Mouse (Mus musculus): Measurements from ENCODE around the gene 6430548M08Rik.

6430548M08Rik gene

DNA sequence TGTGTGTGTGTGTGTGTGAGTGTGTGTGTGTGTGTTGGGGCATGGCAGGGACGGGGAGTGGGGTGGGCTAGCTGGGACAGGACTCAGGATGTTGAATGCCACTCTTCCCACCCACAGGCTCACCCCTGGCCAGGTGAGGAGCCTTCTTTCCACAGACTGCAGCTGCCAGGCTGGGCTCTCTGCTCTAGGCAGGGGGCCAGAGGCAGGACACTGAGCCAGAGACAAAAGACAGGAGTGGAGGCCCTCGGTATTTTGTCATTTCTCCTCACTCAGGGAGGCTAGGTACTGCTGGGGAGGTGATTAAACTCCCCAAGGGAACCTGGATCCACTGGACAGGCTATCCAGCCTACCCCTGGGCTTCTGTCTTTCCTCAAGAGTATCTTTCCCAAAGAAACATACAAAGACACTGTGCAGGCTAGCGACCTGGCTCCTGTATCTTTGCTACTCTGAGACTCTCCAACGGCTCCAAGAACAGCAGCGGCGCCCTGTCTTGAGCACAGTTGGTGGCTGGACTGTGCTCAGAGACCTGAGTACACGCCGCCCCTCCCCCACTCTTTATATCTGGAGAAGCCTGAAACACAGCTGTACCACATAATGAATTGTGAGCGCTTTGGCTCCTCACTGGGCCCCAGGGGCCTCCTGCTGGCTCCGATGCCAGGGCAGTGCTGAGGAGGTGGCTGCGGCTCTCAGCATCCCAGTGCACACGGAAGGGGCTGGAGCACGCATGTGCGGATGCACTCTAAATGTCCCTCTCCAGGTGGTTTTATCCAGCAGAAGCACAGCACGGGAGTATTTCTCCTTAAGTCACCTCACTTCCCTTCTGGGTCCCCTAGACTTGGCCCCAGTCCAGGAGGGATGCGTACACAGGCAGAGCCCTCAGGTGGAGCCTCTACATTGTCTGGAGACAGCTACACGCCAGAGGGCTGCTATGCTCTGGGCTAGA lies 71.2 kb downstream of the 6430548M08Rik start:
- DNase-seq = no peak

DNA sequence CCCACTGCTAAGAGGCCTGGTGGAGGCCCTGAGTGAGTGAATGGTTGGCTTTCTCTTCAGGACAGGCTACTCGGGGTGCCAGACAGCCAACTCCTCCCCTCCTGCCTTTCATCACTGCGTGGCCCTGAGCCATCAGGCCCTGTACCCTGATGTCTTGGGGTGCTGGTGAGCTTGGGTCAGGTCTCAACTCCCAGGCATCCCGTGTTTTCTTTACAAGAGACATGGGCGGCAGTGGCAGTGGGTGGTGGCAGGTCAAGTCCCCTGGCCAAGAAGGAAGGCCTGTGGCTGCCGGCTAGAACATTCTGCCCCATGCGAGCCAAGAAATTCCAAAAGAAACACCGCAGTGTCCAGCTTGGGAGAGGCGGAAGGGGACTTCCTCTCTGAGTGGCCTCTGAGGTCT lies 72.5 kb downstream of the 6430548M08Rik start:
- no peak for DNase-seq

DNA sequence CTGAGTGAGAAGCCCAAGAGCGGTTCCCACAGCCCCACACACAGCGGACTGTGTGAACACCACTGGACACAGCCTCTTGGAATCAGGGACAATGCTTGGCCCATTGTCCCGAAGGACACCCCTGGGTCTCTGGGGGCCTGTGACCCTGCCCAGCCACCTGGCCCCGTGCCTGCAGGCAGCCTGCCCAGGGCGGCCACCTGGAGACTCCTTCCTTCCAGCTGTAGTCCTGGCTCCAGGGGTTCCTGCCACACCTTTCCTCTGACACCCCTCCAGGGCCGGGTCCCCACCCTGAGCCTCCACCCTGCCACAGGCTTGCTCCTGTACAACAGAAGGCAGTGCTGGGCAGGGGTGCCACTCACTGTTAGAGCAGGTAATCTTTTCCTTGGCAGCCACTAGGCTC lies 74.6 kb downstream of the 6430548M08Rik start:
- DNase-seq = no peak

DNA sequence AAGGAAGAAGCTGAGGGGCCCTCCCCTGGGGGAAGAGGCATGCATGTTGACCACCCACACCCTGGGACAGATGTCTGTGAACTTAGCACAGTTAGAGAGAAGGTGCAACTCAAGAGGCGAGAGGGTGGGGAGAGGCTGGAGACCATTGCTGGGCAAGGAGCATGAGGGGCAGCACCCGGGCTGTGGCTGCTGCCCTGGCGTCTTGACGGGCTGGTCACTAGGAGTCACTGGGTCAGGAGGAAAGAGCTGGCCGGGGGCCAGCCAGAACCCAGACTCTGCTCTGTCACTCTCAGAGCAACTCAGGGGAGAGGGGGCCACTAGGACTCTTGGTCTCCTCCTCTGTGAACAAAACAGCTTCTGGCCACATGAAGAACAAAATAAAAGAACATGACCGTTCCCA lies 75.5 kb downstream of the 6430548M08Rik start:
- no peak for DNase-seq

DNA sequence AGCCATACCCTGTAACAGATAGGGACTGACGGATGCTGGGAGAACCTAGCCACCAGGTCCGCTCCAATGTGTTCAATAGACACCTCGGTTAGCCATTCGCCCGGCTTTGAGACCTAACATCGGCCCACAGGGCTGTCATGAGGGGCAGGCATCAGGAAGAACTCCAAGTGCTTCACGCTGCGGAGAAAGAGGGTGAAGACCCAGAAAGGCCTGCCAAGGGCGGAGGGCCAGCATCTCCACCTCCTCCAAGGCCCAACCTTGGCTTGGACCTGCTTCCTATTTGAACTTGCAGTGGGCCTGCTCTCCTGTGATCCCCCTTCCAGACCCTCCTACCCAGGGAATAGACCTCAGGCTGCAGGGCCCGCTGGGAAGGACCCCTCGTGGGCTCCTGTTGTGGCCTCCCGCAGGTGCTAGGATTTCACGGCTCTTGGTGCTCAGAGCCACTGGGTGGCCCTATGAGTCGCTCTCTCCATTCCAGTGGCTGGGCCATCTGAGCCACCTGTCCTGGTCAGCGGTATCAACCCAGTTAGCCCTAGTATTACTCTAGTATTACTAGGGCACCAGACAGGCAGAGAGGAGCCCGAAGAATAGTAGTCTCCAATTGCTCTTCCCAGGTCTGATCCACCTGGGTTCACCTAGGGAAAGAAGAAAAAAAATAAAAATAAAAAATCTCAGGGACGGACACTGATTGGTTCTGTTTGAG lies 76.3 kb downstream of the 6430548M08Rik start:
- peak in 1 of 2 experiments; percentile 44 for DNase-seq

DNA sequence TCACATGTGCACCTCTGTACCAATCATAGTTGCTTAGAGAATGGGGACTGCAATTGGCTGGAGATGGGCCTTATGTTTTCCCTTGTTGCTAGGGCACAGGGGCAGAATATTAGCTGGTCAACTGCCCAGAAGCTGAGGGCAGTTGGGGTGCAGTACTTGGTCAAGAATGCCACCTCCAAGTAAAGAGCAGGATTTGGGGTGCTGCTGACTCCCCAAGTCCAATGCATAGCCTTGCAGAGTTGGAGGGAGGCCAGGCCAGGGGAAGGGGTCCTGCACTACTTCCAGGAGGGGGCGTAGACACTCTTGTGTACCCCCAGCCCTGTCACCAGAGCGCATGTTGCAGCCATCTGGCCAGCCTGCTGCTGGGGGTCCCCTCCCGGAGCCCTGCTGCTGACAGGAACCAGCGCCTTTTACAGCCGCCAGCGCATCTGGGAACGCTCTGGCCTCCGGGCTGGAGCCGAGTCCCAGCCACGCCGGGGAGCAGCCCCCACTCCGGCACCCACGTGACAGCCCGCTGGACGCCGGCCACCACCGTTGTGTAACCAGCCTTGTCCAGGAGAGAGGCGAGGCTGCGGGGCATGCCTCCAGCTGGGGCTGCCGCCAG lies 77.0 kb downstream of the 6430548M08Rik start:
- peak; percentile 88 to 89 for DNase-seq

DNA sequence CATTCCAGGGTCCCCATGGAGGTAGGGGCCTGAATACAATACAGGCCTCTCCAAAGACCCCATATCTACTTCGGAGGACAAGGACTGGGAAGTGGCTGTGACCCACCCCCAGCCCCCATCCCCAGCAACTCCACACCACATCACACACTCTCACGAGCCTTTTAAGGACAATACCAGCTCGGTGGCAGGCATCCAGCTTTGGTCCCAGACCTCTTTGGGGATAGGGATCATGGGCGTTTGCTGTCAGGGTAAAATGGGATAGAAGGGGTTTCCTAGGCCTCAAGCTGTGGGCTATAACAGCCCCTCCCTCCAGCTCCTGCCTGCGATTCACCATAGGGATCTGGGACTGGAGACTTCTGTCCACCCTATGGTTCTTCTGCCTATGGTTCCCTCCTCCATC lies 77.7 kb downstream of the 6430548M08Rik start:
- DNase-seq = no peak

DNA sequence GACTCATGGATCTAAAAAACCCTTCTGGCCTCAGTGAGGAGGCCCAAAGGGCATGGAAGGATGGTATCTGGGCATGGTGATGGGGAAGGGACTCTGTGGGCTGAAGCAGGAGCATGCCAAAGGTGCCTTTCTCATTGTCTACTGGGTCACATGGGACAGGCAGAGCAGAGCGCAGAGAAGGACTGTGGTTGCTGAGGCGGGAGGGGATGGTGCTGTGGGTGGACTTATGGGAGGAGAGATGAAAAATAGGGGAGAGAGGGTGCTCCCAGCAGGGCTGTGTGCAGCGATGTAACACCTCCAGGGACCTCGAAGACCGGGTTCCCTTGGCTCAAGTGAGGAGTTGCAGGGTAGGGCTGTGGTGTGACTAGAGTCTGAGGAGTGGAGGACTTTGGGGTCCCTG lies 78.2 kb downstream of the 6430548M08Rik start:
- DNase-seq = no peak

DNA sequence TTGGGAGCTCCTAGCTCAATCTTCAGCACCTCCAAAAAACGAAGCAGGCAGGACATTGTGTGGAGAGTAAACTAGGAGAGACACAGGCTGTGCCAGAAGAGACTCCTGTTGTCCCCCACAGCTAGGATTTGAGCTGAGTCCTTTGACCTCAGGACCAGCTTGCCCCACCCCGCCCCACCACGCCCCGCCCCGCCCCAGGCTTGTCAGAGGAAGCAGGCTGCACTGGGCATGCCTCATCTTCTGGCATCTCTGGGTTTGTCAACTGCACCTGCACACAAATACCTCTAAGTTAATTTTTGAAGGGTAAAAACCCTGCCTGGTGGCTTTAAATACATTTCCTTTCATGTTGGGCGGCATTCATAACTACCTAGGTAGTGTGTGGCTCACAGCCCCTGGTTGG lies 87.4 kb downstream of the 6430548M08Rik start:
- no peak for DNase-seq

DNA sequence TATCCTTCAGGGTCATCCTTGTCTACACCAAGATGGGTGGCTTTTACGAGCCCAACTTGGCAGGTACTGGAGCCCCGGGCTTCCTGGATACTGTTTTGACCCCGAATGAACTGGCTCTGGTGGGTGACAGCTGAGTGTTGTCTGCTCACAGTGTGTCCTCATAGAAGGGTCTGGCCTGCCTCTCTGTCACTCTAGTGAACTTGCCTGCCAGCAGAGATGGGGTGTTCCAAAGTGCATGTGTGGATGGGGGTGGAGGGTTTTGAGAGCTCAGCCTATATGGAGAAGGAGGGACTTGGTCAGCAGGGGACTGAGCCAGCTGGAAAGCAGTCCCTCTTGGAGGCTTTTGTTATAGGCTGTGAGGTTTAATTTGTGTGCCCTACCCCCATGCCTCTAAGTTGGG lies 88.6 kb downstream of the 6430548M08Rik start:
- no peak for DNase-seq

DNA sequence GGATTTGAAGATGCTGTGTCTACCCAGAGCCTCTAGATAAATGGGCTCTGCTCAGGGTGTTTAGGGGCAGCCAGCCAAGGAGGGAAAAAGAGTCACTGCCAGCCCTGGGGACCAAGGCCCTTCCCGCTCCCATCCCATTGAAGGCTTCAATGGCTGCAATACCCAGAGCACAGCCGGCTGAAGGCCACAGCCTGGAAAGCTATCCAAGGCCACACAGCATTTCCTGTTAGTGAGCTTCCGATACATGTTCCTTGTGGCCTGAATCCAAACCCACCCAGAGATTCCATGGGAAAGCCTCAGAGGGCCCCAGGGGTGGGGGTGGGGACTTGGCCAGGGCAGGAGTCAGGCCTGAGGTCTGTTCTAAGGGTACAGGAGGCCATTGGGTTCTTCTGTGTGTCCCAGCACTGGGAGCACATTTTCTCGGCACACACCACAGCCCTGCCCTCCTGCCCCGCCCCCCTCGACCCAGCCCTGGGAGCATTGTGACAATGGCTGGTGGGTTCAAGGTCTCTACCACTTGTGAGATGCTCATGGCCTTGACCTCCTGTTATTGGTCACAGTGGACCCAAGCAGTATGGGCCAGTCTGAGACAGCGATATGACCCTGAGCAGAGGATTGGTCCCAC lies 90.9 kb downstream of the 6430548M08Rik start:
- no peak for DNase-seq

DNA sequence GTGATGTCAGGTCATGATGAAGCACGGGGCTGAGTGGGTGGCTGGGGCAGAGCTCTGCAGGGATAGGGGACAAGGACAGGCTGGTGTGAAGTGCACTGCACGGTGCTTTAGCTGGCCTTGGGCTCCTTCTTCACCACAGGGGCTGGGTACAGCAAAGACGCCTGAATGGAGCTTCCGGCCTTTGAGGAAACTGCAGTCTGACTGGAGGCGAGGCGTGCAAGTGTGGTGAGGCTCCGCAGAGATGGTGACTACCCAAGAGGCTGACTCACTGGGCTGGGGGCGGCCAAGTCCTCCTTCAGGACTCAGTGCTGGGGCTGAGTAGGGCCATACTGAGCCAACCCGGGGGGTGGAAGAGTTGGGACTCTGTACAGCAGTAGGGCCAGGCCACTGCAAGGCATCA lies 92.0 kb downstream of the 6430548M08Rik start:
- no peak for DNase-seq

DNA sequence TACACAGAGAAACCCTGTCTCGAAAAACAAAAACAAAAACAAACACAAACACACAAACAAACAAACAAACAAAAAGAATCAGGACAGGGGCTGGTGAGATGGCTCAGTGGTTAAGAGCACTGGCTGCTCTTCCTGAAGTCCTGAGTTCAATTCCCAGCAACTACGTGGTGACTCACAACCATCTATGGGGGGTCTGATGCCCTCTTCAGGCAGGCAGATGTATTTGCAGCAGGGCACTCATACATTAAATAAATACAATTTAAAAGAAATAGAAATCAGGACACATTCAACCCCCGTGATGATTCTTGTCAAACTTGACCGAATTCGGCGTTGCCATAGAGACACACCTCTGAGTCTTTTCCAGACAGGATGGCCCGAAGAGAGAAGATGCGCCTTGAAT lies 93.4 kb downstream of the 6430548M08Rik start:
- DNase-seq = no peak

DNA sequence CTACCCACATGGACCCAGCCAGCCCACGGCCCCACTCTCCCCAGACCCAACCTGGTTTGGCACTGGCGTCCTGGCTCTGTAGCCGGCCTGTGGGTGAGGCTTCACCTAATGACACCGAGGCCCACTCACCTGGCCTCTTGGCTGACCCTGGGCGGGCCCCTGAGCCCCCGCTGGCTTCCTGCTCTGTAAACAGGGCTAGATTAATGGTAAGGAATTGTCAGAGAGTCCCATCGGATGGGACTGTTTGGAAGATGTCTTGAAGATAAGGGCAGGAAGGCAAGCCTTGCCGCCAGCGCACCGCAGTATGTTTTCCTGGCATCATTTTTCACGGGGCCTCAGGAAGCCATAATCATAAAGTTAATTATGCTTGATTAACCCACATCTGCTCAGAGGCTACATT lies 94.2 kb downstream of the 6430548M08Rik start:
- DNase-seq = no peak

DNA sequence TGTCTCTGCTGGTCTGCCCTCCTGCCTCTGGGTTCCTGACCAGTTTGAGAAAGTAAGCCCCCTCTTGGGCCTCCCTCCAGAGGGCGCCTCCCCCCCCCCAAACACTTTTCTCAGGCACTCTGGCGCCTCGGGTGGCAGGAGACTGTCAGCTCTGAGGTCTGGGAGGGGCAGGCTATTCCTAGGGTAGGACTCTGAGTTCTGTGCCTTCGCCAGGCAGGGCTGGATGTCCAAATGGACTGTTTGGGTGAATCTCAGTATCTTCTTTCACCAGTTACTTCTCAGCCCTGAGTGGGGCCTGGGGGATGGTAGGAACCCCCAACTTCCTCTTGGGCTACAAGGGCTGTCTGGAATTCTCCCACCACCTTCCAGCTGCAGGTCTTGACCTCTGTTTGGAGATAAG lies 97.4 kb downstream of the 6430548M08Rik start:
- no peak for DNase-seq

DNA sequence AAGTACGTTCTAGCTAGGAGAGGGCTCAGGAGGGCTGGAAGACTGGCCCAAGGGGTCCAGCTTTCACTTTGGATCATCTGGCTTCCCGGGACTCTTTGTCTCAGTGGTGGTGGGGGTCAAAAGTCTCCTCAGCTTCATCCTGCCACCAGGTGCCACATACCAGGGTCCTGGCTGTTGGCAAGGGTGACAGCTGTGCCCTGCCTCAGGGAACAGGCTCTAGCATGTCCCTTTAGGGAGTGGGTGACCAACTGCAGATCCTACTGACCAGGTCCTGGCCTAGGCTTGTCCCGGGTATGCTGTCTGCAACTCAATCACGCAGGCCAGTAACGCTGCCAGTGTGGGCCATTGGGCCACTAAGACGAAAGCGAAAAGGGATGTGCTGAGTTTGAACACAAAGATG lies 98.6 kb downstream of the 6430548M08Rik start:
- no peak for DNase-seq

DNA sequence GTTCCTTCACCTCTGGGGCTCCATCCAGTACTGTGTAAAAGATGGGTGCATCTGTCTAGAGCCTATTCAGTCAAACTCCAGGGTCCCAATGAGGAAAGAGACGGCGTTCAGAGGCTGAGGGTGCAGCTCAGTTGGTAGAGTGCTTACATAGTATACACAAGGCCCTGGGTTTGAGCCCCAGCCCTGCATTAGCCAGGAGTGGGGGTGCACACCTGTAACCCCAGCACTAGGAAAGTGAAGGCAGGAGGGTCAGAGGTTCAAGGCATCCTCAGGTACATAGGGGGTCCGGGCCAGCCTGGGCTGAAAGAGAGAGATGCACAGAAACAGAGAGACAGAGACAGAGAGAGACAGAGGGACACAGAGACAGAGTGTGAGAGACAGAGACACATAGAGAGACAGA lies 99.3 kb downstream of the 6430548M08Rik start:
- no peak for DNase-seq

DNA sequence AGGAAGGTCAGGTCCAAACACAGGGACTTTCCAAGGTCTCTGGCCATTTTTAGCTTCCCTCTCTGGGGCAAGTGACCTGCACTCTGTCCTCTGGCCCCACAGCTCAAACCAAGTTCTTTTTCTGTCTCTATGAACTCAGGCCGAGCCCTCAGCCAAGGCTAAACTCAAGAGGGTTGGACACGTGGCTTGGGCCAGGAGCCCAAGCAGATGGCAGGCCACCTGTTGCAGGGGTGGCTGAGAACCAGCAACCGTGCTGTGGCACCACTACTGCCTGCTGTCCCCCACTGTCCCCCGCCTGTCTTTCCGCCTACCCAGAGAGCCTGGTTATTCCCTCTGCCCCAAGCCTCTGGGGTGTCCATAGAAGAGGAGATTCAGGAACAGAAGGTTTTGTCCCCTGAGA lies 100.0 kb downstream of the 6430548M08Rik start:
- peak; percentile 96 to 97 for DNase-seq

Measured in cerebellum, adult 18-20 months (tissue).